Mouse (Mus musculus): Measurements from ENCODE around the gene Fto. TPM values are rescaled to one million over a fixed set of nuclear protein-coding genes. Genes with fewer than 3 reads are reported as not detected.

Fto gene
- total RNA-seq, 1 experiment from 2014 or later, result 62.9 TPM

GRCm38 (mm10) chr8:91405099-91405498 lies 91.8 kb downstream of the Fto start:
- no peak for ATAC-seq (replicated peaks in 1 of 2; ENCODE audit: insufficient read depth in 1 of 2, low FRiP score in 2 of 2, low TSS enrichment in 1 of 2, low read depth in 1 of 2, poor library complexity in 2 of 2, severe bottlenecking in 2 of 2)

- no peak for ATAC-seq (replicated peaks in 1 of 2; ENCODE audit: insufficient read depth in 1 of 2, low FRiP score in 2 of 2, low TSS enrichment in 1 of 2, low read depth in 1 of 2, poor library complexity in 2 of 2, severe bottlenecking in 2 of 2)
Measured at GRCm38 (mm10) chr8:91406624-91407290, 93.4 kb downstream of the Fto start.

GRCm38 (mm10) chr8:91407880-91408279 lies 94.6 kb downstream of the Fto start:
- ATAC-seq (replicated peaks in 1 of 2; ENCODE audit: insufficient read depth in 1 of 2, low FRiP score in 2 of 2, low TSS enrichment in 1 of 2, low read depth in 1 of 2, poor library complexity in 2 of 2, severe bottlenecking in 2 of 2), result no peak

GRCm38 (mm10) chr8:91410007-91410406 lies 96.7 kb downstream of the Fto start:
- ATAC-seq (replicated peaks in 1 of 2; ENCODE audit: insufficient read depth in 1 of 2, low FRiP score in 2 of 2, low TSS enrichment in 1 of 2, low read depth in 1 of 2, poor library complexity in 2 of 2, severe bottlenecking in 2 of 2), result no peak

- no peak for ATAC-seq (replicated peaks in 1 of 2; ENCODE audit: insufficient read depth in 1 of 2, low FRiP score in 2 of 2, low TSS enrichment in 1 of 2, low read depth in 1 of 2, poor library complexity in 2 of 2, severe bottlenecking in 2 of 2)
Measured at GRCm38 (mm10) chr8:91424491-91425074, 111.3 kb downstream of the Fto start.

- no peak for ATAC-seq (replicated peaks in 1 of 2; ENCODE audit: insufficient read depth in 1 of 2, low FRiP score in 2 of 2, low TSS enrichment in 1 of 2, low read depth in 1 of 2, poor library complexity in 2 of 2, severe bottlenecking in 2 of 2)
Measured at GRCm38 (mm10) chr8:91425251-91425866, 112.0 kb downstream of the Fto start.

GRCm38 (mm10) chr8:91426496-91426895 lies 113.2 kb downstream of the Fto start:
- no peak for ATAC-seq (replicated peaks in 1 of 2; ENCODE audit: insufficient read depth in 1 of 2, low FRiP score in 2 of 2, low TSS enrichment in 1 of 2, low read depth in 1 of 2, poor library complexity in 2 of 2, severe bottlenecking in 2 of 2)

GRCm38 (mm10) chr8:91430333-91430940 lies 117.1 kb downstream of the Fto start:
- ATAC-seq (replicated peaks in 1 of 2; ENCODE audit: insufficient read depth in 1 of 2, low FRiP score in 2 of 2, low TSS enrichment in 1 of 2, low read depth in 1 of 2, poor library complexity in 2 of 2, severe bottlenecking in 2 of 2), result no peak

GRCm38 (mm10) chr8:91436036-91436435 lies 122.7 kb downstream of the Fto start:
- no peak for ATAC-seq (replicated peaks in 1 of 2; ENCODE audit: insufficient read depth in 1 of 2, low FRiP score in 2 of 2, low TSS enrichment in 1 of 2, low read depth in 1 of 2, poor library complexity in 2 of 2, severe bottlenecking in 2 of 2)

- no peak for ATAC-seq (replicated peaks in 1 of 2; ENCODE audit: insufficient read depth in 1 of 2, low FRiP score in 2 of 2, low TSS enrichment in 1 of 2, low read depth in 1 of 2, poor library complexity in 2 of 2, severe bottlenecking in 2 of 2)
Measured at GRCm38 (mm10) chr8:91443911-91444310, 130.6 kb downstream of the Fto start.

- ATAC-seq (replicated peaks in 1 of 2; ENCODE audit: insufficient read depth in 1 of 2, low FRiP score in 2 of 2, low TSS enrichment in 1 of 2, low read depth in 1 of 2, poor library complexity in 2 of 2, severe bottlenecking in 2 of 2), result no peak
Measured at GRCm38 (mm10) chr8:91444636-91445410, 131.5 kb downstream of the Fto start.

GRCm38 (mm10) chr8:91445516-91445915 lies 132.2 kb downstream of the Fto start:
- ATAC-seq (replicated peaks in 1 of 2; ENCODE audit: insufficient read depth in 1 of 2, low FRiP score in 2 of 2, low TSS enrichment in 1 of 2, low read depth in 1 of 2, poor library complexity in 2 of 2, severe bottlenecking in 2 of 2), result no peak

- no peak for ATAC-seq (replicated peaks in 1 of 2; ENCODE audit: insufficient read depth in 1 of 2, low FRiP score in 2 of 2, low TSS enrichment in 1 of 2, low read depth in 1 of 2, poor library complexity in 2 of 2, severe bottlenecking in 2 of 2)
Measured at GRCm38 (mm10) chr8:91446008-91446407, 132.7 kb downstream of the Fto start.

- no peak for ATAC-seq (replicated peaks in 1 of 2; ENCODE audit: insufficient read depth in 1 of 2, low FRiP score in 2 of 2, low TSS enrichment in 1 of 2, low read depth in 1 of 2, poor library complexity in 2 of 2, severe bottlenecking in 2 of 2)
Measured at GRCm38 (mm10) chr8:91448667-91449329, 135.5 kb downstream of the Fto start.

- no peak for ATAC-seq (replicated peaks in 1 of 2; ENCODE audit: insufficient read depth in 1 of 2, low FRiP score in 2 of 2, low TSS enrichment in 1 of 2, low read depth in 1 of 2, poor library complexity in 2 of 2, severe bottlenecking in 2 of 2)
Measured at GRCm38 (mm10) chr8:91454926-91455325, 141.6 kb downstream of the Fto start.

GRCm38 (mm10) chr8:91455591-91455990 lies 142.3 kb downstream of the Fto start:
- 0 out of 4 replicates have a peak, but pooled peaks of 1 of the 2 experiments have one; percentile 17 for ATAC-seq (replicated peaks in 1 of 2; ENCODE audit: insufficient read depth in 1 of 2, low FRiP score in 2 of 2, low TSS enrichment in 1 of 2, low read depth in 1 of 2, poor library complexity in 2 of 2, severe bottlenecking in 2 of 2)

GRCm38 (mm10) chr8:91458016-91458415 lies 144.7 kb downstream of the Fto start:
- no peak for ATAC-seq (replicated peaks in 1 of 2; ENCODE audit: insufficient read depth in 1 of 2, low FRiP score in 2 of 2, low TSS enrichment in 1 of 2, low read depth in 1 of 2, poor library complexity in 2 of 2, severe bottlenecking in 2 of 2)

All from hematopoietic stem cell, adult 5-6 weeks (primary cell).